Mouse (Mus musculus): Measurements from ENCODE around the gene Bud31. TPM values are rescaled to one million over a fixed set of nuclear protein-coding genes. Genes with fewer than 3 reads are reported as not detected.
"Not testable (repeated sequence)": the region's sequence is repeated elsewhere in the genome, so short reads cannot be mapped to it uniquely, and the experiment has no call there.

Bud31 gene
- polyA plus RNA-seq (2015; fragmentation: Nextera tagmentation; extraction: Ambion mirVana), result 164 and 169 TPM in 2 replicates

- no peaks in the 10 kb centered on the region for H3K27me3 ChIP-seq (replicated peaks; ENCODE audit: control insufficient read depth, insufficient read depth, low read length)
- peaks cover 23% of the 10 kb centered on the region for H3K36me3 ChIP-seq (ENCODE audit: control insufficient read depth, insufficient read depth, low read length)
- H3K9me3 ChIP-seq (ENCODE audit: control insufficient read depth, low read length), result no peaks in the 10 kb centered on the region
- H3K27ac ChIP-seq (ENCODE audit: low read depth, low read length), result peak within 1 kb of the TSS; percentile 96
- peaks cover 22% of the 10 kb centered on the region for H3K4me1 ChIP-seq (ENCODE audit: control insufficient read depth, insufficient read depth, low read depth, low read length)
- peak within 1 kb of the TSS; percentile 95 for H3K4me2 ChIP-seq (ENCODE audit: low read length)
- ATAC-seq, result peak; percentile 95
- under 1% methylated on average over 75 of the region's 84 CpGs for WGBS
- H3K4me3 ChIP-seq (ENCODE audit: low read length), result peak within 1 kb of the TSS; percentile 85
- peak within 1 kb of the TSS; percentile 89 for H3K9ac ChIP-seq (ENCODE audit: low read depth, low read length)
These were observed at the start of gene Bud31, which contains the start of gene Pdap1 for GRCm38 (mm10) chr5:145139571-145140519. Gene Bud31, plus strand, starts transcription at chr5:145140362. Gene Pdap1, minus strand, starts transcription at chr5:145140238.

GRCm38 (mm10) chr5:145096195-145096594, 44.0 kb upstream of the Bud31 start:
- peaks cover 41% of the 10 kb centered on the region for H3K36me3 ChIP-seq (ENCODE audit: control insufficient read depth, insufficient read depth, low read length)
- H3K9ac ChIP-seq (ENCODE audit: low read depth, low read length), result no peak overlapping the region
- H3K27ac ChIP-seq (ENCODE audit: low read depth, low read length), result no peak overlapping the region
- 90% methylated on average over 4 of the region's 4 CpGs for WGBS
- H3K4me1 ChIP-seq (ENCODE audit: control insufficient read depth, insufficient read depth, low read depth, low read length), result no peaks in the 10 kb centered on the region
- H3K4me2 ChIP-seq (ENCODE audit: low read length), result no peak overlapping the region
- no peak for ATAC-seq
- H3K27me3 ChIP-seq (replicated peaks; ENCODE audit: control insufficient read depth, insufficient read depth, low read length), result no peaks in the 10 kb centered on the region
- no peak overlapping the region for H3K4me3 ChIP-seq (ENCODE audit: low read length)
- H3K9me3 ChIP-seq (ENCODE audit: control insufficient read depth, low read length), result no peaks in the 10 kb centered on the region

GRCm38 (mm10) chr5:145098340-145098821, 41.8 kb upstream of the Bud31 start:
- Histone ChIP-seq H3K9me3 (ENCODE audit: control insufficient read depth, low read length) (no peaks in the 10 kb centered on the region), H3K4me2 (ENCODE audit: low read length) (no peak overlapping the region), H3K4me1 (ENCODE audit: control insufficient read depth, insufficient read depth, low read depth, low read length) (no peaks in the 10 kb centered on the region), H3K27ac (ENCODE audit: low read depth, low read length) (no peak overlapping the region), H3K9ac (ENCODE audit: low read depth, low read length) (no peak overlapping the region), H3K4me3 (ENCODE audit: low read length) (no peak overlapping the region), H3K36me3 (ENCODE audit: control insufficient read depth, insufficient read depth, low read length) (peaks cover 39% of the 10 kb centered on the region), H3K27me3 (replicated peaks; ENCODE audit: control insufficient read depth, insufficient read depth, low read length) (no peaks in the 10 kb centered on the region)
- 93% methylated on average over 10 of the region's 10 CpGs for WGBS
- ATAC-seq, result no peak

- H3K27ac ChIP-seq (ENCODE audit: low read depth, low read length), result no peak overlapping the region
- H3K4me3 ChIP-seq (ENCODE audit: low read length), result no peak overlapping the region
- 97% methylated on average over 9 of the region's 9 CpGs for WGBS
- H3K36me3 ChIP-seq (ENCODE audit: control insufficient read depth, insufficient read depth, low read length), result peaks cover 52% of the 10 kb centered on the region
- H3K9me3 ChIP-seq (ENCODE audit: control insufficient read depth, low read length), result no peaks in the 10 kb centered on the region
- H3K4me2 ChIP-seq (ENCODE audit: low read length), result no peak overlapping the region
- no peaks in the 10 kb centered on the region for H3K27me3 ChIP-seq (replicated peaks; ENCODE audit: control insufficient read depth, insufficient read depth, low read length)
- H3K4me1 ChIP-seq (ENCODE audit: control insufficient read depth, insufficient read depth, low read depth, low read length), result no peaks in the 10 kb centered on the region
- no peak overlapping the region for H3K9ac ChIP-seq (ENCODE audit: low read depth, low read length)
- ATAC-seq, result no peak
These were observed 39.2 kb upstream of the Bud31 start for GRCm38 (mm10) chr5:145100960-145101359.

- not testable (repeated sequence) for H3K4me3 ChIP-seq (ENCODE audit: low read length); H3K9ac ChIP-seq (ENCODE audit: low read depth, low read length); H3K27me3 ChIP-seq (replicated peaks; ENCODE audit: control insufficient read depth, insufficient read depth, low read length); H3K9me3 ChIP-seq (ENCODE audit: control insufficient read depth, low read length); H3K4me1 ChIP-seq (ENCODE audit: control insufficient read depth, insufficient read depth, low read depth, low read length); H3K27ac ChIP-seq (ENCODE audit: low read depth, low read length); ATAC-seq; H3K4me2 ChIP-seq (ENCODE audit: low read length)
- WGBS, result 95% methylated on average over 11 of the region's 11 CpGs
- H3K36me3 ChIP-seq (ENCODE audit: control insufficient read depth, insufficient read depth, low read length), result peaks cover 52% of the 10 kb centered on the region
These were observed 38.7 kb upstream of the Bud31 start for GRCm38 (mm10) chr5:145101451-145101850.

- Histone ChIP-seq H3K36me3 (ENCODE audit: control insufficient read depth, insufficient read depth, low read length) (peaks cover 54% of the 10 kb centered on the region), H3K27me3 (replicated peaks; ENCODE audit: control insufficient read depth, insufficient read depth, low read length) (no peaks in the 10 kb centered on the region), H3K4me2 (ENCODE audit: low read length) (no peak overlapping the region), H3K27ac (ENCODE audit: low read depth, low read length) (no peak overlapping the region), H3K4me1 (ENCODE audit: control insufficient read depth, insufficient read depth, low read depth, low read length) (no peaks in the 10 kb centered on the region), H3K9me3 (ENCODE audit: control insufficient read depth, low read length) (no peaks in the 10 kb centered on the region), H3K4me3 (ENCODE audit: low read length) (no peak overlapping the region), H3K9ac (ENCODE audit: low read depth, low read length) (no peak overlapping the region)
- 95% methylated on average over 4 of the region's 4 CpGs for WGBS
- ATAC-seq, result no peak
These were observed 37.5 kb upstream of the Bud31 start for GRCm38 (mm10) chr5:145102706-145103105.

- H3K27ac ChIP-seq (ENCODE audit: low read depth, low read length), result no peak overlapping the region
- WGBS, result 78% methylated on average over 9 of the region's 9 CpGs
- H3K9me3 ChIP-seq (ENCODE audit: control insufficient read depth, low read length), result no peaks in the 10 kb centered on the region
- no peak overlapping the region for H3K4me2 ChIP-seq (ENCODE audit: low read length)
- peaks cover 56% of the 10 kb centered on the region for H3K36me3 ChIP-seq (ENCODE audit: control insufficient read depth, insufficient read depth, low read length)
- no peak overlapping the region for H3K9ac ChIP-seq (ENCODE audit: low read depth, low read length)
- no peaks in the 10 kb centered on the region for H3K4me1 ChIP-seq (ENCODE audit: control insufficient read depth, insufficient read depth, low read depth, low read length)
- H3K4me3 ChIP-seq (ENCODE audit: low read length), result no peak overlapping the region
- peak; percentile 58; the same call in 1 of the 2 replicates for ATAC-seq
- H3K27me3 ChIP-seq (replicated peaks; ENCODE audit: control insufficient read depth, insufficient read depth, low read length), result no peaks in the 10 kb centered on the region
These were observed 35.8 kb upstream of the Bud31 start for GRCm38 (mm10) chr5:145104328-145104727.

GRCm38 (mm10) chr5:145105694-145106275, 34.4 kb upstream of the Bud31 start:
- Histone ChIP-seq H3K4me3 (ENCODE audit: low read length) (no peak overlapping the region), H3K36me3 (ENCODE audit: control insufficient read depth, insufficient read depth, low read length) (peaks cover 66% of the 10 kb centered on the region), H3K27me3 (replicated peaks; ENCODE audit: control insufficient read depth, insufficient read depth, low read length) (no peaks in the 10 kb centered on the region), H3K27ac (ENCODE audit: low read depth, low read length) (no peak overlapping the region), H3K9ac (ENCODE audit: low read depth, low read length) (no peak overlapping the region), H3K9me3 (ENCODE audit: control insufficient read depth, low read length) (no peaks in the 10 kb centered on the region), H3K4me1 (ENCODE audit: control insufficient read depth, insufficient read depth, low read depth, low read length) (no peaks in the 10 kb centered on the region), H3K4me2 (ENCODE audit: low read length) (no peak overlapping the region)
- ATAC-seq, result no peak
- WGBS, result 93% methylated on average over 9 of the region's 9 CpGs

- H3K9me3 ChIP-seq (ENCODE audit: control insufficient read depth, low read length), result no peaks in the 10 kb centered on the region
These were observed 29.8 kb upstream of the Bud31 start for GRCm38 (mm10) chr5:145110401-145110800.

More at GRCm38 (mm10) chr5:145110401-145110800, 29.8 kb upstream of the Bud31 start:
- H3K4me2 ChIP-seq (ENCODE audit: low read length), result no peak overlapping the region
- H3K4me3 ChIP-seq (ENCODE audit: low read length), result no peak overlapping the region
- no peak for ATAC-seq
- H3K36me3 ChIP-seq (ENCODE audit: control insufficient read depth, insufficient read depth, low read length), result peaks cover 37% of the 10 kb centered on the region
- H3K9ac ChIP-seq (ENCODE audit: low read depth, low read length), result no peak overlapping the region
- peaks cover 5% of the 10 kb centered on the region; the same call in 1 of the 2 replicates for H3K27me3 ChIP-seq (replicated peaks; ENCODE audit: control insufficient read depth, insufficient read depth, low read length)
- 91% methylated on average over 6 of the region's 6 CpGs for WGBS
- H3K4me1 ChIP-seq (ENCODE audit: control insufficient read depth, insufficient read depth, low read depth, low read length), result peaks cover 9% of the 10 kb centered on the region
- no peak overlapping the region for H3K27ac ChIP-seq (ENCODE audit: low read depth, low read length)

All from hindbrain, embryonic 16.5 days (tissue).